22 mouse cellular contexts compared by ENCODE assay signal in genomic region chr11:44813534-44813933, GRCm38 (mm10).
DNase-seq lines count a peak whose midpoint lies in the region; ATAC-seq and TF ChIP-seq lines count a peak whose summit lies in the region.
"Had no signal": no experiment of that assay in that cellular context is flagged by ENCODE, and none has a peak within 500 bp of the region (broad histone marks: within the 10 kb centered on the region; RNA-seq: fewer than 3 reads in every experiment).

No protein-coding gene starts in this region.

- no peak for ATAC-seq in hindbrain, embryonic 13.5 days (ENCODE audit: low FRiP score)
- ATAC-seq in hindbrain, postnatal 0 days, result no peak
- peak; percentile 24; the same call in 1 of the 2 replicates for ATAC-seq in neural tube, embryonic 13.5 days (ENCODE audit: low read depth)
- no peak for ATAC-seq in neural tube, embryonic 15.5 days (ENCODE audit: low FRiP score)
- ATAC-seq: activated CD4-positive, CD25-positive, alpha-beta regulatory T cell, adult 4 months; forebrain, embryonic 15.5 days; Patski had no signal

- H3K9ac ChIP-seq in hindbrain, embryonic 13.5 days, result no peak overlapping the region
- H3K9ac ChIP-seq in hindbrain, postnatal 0 days (replicated peaks; ENCODE audit: low read length), result no peak overlapping the region
- no peak overlapping the region for H3K9ac ChIP-seq in neural tube, embryonic 13.5 days
- H3K9ac ChIP-seq in neural tube, embryonic 15.5 days (replicated peaks), result no peak overlapping the region
- H3K9ac ChIP-seq: embryonic facial prominence, embryonic 12.5 days; forebrain, embryonic 15.5 days had no signal

- H3K36me3 ChIP-seq in hindbrain, embryonic 13.5 days, result no peaks in the 10 kb centered on the region
- H3K36me3 ChIP-seq in hindbrain, postnatal 0 days (ENCODE audit: insufficient read depth, low read length), result no peaks in the 10 kb centered on the region
- no peaks in the 10 kb centered on the region for H3K36me3 ChIP-seq in neural tube, embryonic 13.5 days
- H3K36me3 ChIP-seq in neural tube, embryonic 15.5 days, result no peaks in the 10 kb centered on the region
- H3K36me3 ChIP-seq: embryonic facial prominence, embryonic 12.5 days; forebrain, embryonic 15.5 days; heart, embryonic 10.5 days had no signal

- no peak overlapping the region for H3K4me2 ChIP-seq in hindbrain, embryonic 13.5 days
- H3K4me2 ChIP-seq in hindbrain, postnatal 0 days (ENCODE audit: low read depth, low read length), result no peak overlapping the region
- no peak overlapping the region for H3K4me2 ChIP-seq in neural tube, embryonic 13.5 days
- H3K4me2 ChIP-seq in neural tube, embryonic 15.5 days, result no peak overlapping the region
- H3K4me2 ChIP-seq: embryonic facial prominence, embryonic 12.5 days; forebrain, embryonic 15.5 days had no signal

- H3K4me1 ChIP-seq in hindbrain, embryonic 13.5 days (replicated peaks), result peaks cover 35% of the 10 kb centered on the region
- peaks cover 5% of the 10 kb centered on the region; the same call in 1 of the 2 replicates for H3K4me1 ChIP-seq in hindbrain, postnatal 0 days (ENCODE audit: insufficient read depth, low read length)
- H3K4me1 ChIP-seq in neural tube, embryonic 13.5 days (replicated peaks), result peaks cover 46% of the 10 kb centered on the region
- peaks cover 43% of the 10 kb centered on the region for H3K4me1 ChIP-seq in neural tube, embryonic 15.5 days
- H3K4me1 ChIP-seq: forebrain, embryonic 15.5 days; heart, embryonic 10.5 days had no signal

- 58% methylated on average over 7 of the region's 7 CpGs for WGBS in hindbrain, embryonic 13.5 days
- 44% methylated on average over 7 of the region's 7 CpGs for WGBS in hindbrain, postnatal 0 days
- WGBS in neural tube, embryonic 13.5 days, result 34% methylated on average over 7 of the region's 7 CpGs
- WGBS in neural tube, embryonic 15.5 days, result 27% methylated on average over 7 of the region's 7 CpGs

- no peak for DNase-seq in hindbrain, postnatal 0 days (ENCODE audit: low spot score)
- peak; percentile 40 for DNase-seq in kidney, postnatal 10 days
- DNase-seq in kidney, adult 9 months, result no peak
- DNase-seq in neural tube, embryonic 10.5 days (ENCODE audit: extremely low spot score, low spot score), result no peak
- no peak for DNase-seq in retina, postnatal 1 day
- DNase-seq: adrenal gland, adult 2 months; adrenal gland, postnatal 25 days; cerebellum, adult 11 months; cerebellum, adult 8-10 months; cerebellum, postnatal 14 days; gastrocnemius, postnatal 36 days; heart, adult 18-20 months; heart, postnatal 10 days had no signal

- H3K27ac ChIP-seq in hindbrain, embryonic 13.5 days, result peak overlapping the region; percentile 19; the same call in 1 of the 2 replicates
- no peak overlapping the region for H3K27ac ChIP-seq in hindbrain, postnatal 0 days
- H3K27ac ChIP-seq in neural tube, embryonic 13.5 days (replicated peaks), result peak overlapping the region; percentile 42; the same call in 1 of the 2 replicates
- H3K27ac ChIP-seq in neural tube, embryonic 15.5 days (replicated peaks), result 0 out of 2 replicates have a peak overlapping the region, but pooled peaks have one; percentile 4
- H3K27ac ChIP-seq: embryonic facial prominence, embryonic 12.5 days; forebrain, embryonic 15.5 days; heart, embryonic 10.5 days had no signal

- no peaks in the 10 kb centered on the region for H3K27me3 ChIP-seq in hindbrain, embryonic 13.5 days
- H3K27me3 ChIP-seq in hindbrain, postnatal 0 days (ENCODE audit: insufficient read depth, low read length), result no peaks in the 10 kb centered on the region
- H3K27me3 ChIP-seq in neural tube, embryonic 13.5 days, result no peaks in the 10 kb centered on the region
- no peaks in the 10 kb centered on the region for H3K27me3 ChIP-seq in neural tube, embryonic 15.5 days (replicated peaks)
- H3K27me3 ChIP-seq: CH12.LX; embryonic facial prominence, embryonic 12.5 days; Patski had no signal

- TF ChIP-seq CTCF in hindbrain, postnatal 0 days (IDR thresholded peaks at IDR 0.05; ENCODE audit: low read depth), result no peak

- H3K9me3 ChIP-seq in hindbrain, embryonic 13.5 days, result no peaks in the 10 kb centered on the region
- H3K9me3 ChIP-seq in hindbrain, postnatal 0 days (ENCODE audit: low read length), result no peaks in the 10 kb centered on the region
- H3K9me3 ChIP-seq in neural tube, embryonic 13.5 days, result no peaks in the 10 kb centered on the region
- no peaks in the 10 kb centered on the region for H3K9me3 ChIP-seq in neural tube, embryonic 15.5 days (replicated peaks)
- H3K9me3 ChIP-seq: embryonic facial prominence, embryonic 12.5 days; forebrain, embryonic 15.5 days; heart, embryonic 10.5 days had no signal

- no peak overlapping the region for H3K4me3 ChIP-seq in hindbrain, embryonic 13.5 days
- no peak overlapping the region for H3K4me3 ChIP-seq in hindbrain, postnatal 0 days (ENCODE audit: low read length)
- no peak overlapping the region for H3K4me3 ChIP-seq in neural tube, embryonic 13.5 days
- no peak overlapping the region for H3K4me3 ChIP-seq in neural tube, embryonic 15.5 days (replicated peaks)
- H3K4me3 ChIP-seq: embryonic facial prominence, embryonic 12.5 days; forebrain, embryonic 15.5 days; heart, embryonic 10.5 days had no signal
